Mouse (Mus musculus) spleen, adult 2 months (tissue): ENCODE measurements around the gene Tnfrsf1b.

ENCODE experiments used
- CTCF ChIP-seq: fragments of 200-500 bp; IDR thresholded peaks from 2 replicates; pipeline ENCODE4 v1.5.1; 2011; ENCODE audit warnings: mild to moderate bottlenecking, inconsistent platforms; ENCODE audit not compliant: insufficient read depth, insufficient read length, insufficient replicate concordance; ENCODE audit errors: extremely low read depth
- POLR2A ChIP-seq: fragments of 200-500 bp; IDR thresholded peaks from 2 replicates; pipeline ENCODE4 v1.6.1; 2011; ENCODE audit warnings: low read depth, low read length, inconsistent platforms

GRCm38 (mm10) chr4:145270136-145270535, 23.5 kb upstream of the Tnfrsf1b start:
- no peak for TF ChIP-seq CTCF
- TF ChIP-seq POLR2A, result no peak
